Mouse (Mus musculus) granulocyte monocyte progenitor cell, adult 5-6 weeks (primary cell): ENCODE measurements around the gene Ngb. TPM values are rescaled to one million over a fixed set of nuclear protein-coding genes. Genes with fewer than 3 reads are reported as not detected.
A peak's percentile ranks its signal among the peaks of the same experiment; 100 is the strongest.

ENCODE experiments used
- ATAC-seq: replicated peaks from 2 replicates; pipeline ENCODE4 v1.8.0; 2016; ENCODE audit warnings: mild to moderate bottlenecking, moderate TSS enrichment, inconsistent platforms; ENCODE audit not compliant: poor library complexity, severe bottlenecking
- total RNA-seq, 2 experiments: library from RNA; stranded (forward) in 1 of 2; stranded (reverse) in 1 of 2; fragments of 200-712, 200-1000 nt in 1 of 2; fragments of >200 nt in 1 of 2; fragmentation: Nextera tagmentation in 1 of 2; gene quantifications; 2 replicates each; pipeline ENCODE4 v1.2.3; 2014 to 2017

The Ngb gene
- total RNA-seq (2014; fragmentation: Nextera tagmentation), result not detected in 2 replicates
- total RNA-seq (2017), result not detected in 2 replicates

DNA sequence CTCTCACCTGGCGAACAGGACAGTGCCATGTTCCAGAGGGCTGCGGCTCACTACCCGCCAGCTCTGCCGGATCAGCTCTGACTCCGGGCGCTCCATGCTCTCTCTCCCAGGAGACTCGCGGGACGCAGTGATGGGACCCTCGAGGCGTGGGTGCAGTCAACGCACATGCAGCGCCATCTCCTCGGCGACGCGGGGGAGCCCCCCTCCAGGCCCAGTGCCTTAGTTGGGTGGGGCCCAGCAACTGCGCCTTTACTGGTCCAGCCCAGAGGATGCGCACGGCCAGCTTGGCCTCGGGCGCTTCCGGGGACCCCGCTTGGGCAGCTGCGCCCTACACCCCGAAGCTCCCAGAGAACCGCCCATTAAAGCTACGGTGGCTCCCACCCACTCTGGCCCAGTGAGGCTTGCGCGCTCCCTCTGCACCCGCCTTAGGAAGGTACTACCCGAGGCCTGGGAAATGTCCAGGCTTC, at the start of gene Ngb:
Gene Ngb, minus strand, starts transcription at position 375 of the 467 bp plus-strand sequence.
- peak; percentile 21 for ATAC-seq

DNA sequence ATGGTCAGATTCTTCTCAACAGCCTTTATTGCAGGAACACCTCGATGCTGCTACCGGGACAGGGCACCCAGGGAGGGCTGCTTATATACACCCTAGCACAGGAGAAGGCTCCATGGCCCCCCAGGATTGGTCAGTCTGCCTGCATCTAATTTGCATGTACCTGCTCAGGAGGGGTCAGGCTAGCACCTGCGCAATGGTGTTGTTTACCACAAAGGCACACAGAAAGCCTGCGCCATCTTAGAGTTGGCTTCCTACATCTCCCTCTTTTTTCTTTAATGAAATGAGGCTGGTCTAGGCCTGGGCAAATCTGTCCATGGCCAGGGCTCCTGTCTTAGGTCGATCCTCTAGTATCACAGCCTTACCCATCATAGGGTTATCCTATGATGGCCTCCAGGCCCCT, 47.1 kb upstream of the Ngb start:
- no peak for ATAC-seq

DNA sequence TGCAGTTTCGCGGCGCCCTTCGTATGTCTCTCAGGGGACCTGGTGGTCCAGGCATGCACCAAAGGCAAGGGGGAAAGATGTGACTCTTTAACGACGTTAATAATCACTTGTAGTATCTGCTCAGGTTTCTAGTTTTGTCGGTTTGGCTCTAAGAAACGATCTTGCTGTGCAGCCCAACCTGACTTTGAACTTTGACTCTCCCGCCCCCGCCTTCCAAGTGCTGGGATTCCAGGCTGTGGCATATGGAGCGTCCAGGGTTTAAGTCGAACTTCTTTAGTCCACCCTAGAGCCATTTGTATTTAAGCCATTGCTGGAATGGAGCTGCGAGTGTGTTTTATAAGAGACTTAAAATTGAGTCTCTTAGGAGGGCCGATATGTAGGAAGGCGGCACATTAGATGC, 45.8 kb upstream of the Ngb start:
- ATAC-seq, result no peak

DNA sequence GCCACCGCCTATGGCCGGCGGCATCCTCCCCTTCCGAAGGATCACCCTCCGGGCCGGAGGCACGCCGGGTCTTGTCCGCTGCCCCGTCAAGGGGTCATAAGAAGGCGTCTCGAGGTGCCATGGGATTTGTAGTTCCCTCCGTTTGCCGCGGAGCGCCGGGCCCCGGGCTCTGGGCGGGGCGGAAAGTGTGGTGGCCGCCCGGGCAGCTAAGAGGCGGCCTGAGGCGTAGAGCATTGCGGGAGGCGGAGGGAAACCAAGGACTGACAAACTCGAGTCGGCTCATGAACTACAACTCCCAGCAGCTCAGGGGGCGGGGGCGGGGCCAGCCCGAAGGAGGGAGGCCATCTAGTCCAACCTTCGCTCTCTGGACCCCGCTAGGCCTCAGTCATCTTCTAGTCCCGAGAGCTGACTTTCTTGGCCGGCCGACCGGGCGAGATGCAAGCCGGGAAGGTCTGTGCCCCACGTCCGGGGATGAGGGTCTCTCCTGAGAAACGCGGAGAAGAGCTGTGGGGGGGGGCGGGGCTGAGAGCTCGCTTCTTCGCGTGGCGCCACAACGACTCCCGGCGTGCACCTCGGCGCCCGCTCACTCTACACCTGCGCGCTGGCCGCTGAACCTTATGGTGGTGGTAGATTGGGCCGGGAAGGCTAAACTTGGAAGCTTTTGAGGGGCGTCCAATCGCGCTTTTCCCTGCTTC, 45.2 kb upstream of the Ngb start, which contains the start of gene Pomt2:
Gene Pomt2, minus strand, starts transcription at position 574 of the 695 bp plus-strand sequence.
- peak; percentile 92 for ATAC-seq

DNA sequence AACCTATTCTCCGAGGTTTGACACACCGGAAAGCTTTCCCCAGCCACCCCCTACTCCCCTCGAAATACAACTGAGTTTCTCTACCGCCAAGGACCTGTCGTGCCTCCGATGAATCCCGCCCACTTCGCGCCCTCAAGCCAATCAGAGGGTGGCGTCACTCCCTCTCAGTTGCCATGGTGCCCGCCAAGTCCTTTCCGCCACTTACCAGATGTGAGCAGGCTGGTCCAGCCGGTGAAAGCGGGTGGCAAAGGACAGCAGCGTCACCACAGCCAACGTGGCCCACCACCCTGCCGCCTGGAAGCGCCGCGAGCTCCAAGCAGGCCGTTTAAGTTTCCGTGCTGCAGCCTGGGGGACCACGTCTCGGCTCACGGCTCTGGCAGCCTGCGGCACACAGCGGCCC, 44.6 kb upstream of the Ngb start, which contains the start of gene Gstz1:
Gene Gstz1, plus strand, starts transcription at position 200 of the 400 bp plus-strand sequence.
- ATAC-seq, result peak; percentile 86

DNA sequence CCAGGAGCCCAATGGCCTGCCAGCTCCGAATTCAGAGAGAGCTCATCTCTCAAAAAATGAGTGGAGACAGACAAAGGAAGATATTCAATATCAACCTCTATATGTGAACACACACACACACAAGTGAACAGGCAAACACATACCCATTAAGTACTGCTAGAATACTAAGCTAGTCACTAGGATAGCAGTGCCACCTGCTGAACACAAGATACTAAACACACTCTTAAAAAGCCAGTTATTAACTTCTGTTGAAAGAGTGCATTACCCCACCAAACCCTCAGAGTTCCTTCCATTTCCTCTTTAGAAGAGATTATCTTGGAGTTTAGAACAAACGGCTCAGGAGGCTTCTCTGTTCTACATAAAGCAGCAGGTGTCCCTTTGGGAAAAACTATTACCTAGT, 39.8 kb upstream of the Ngb start:
- 0 out of 2 replicates have a peak, but pooled peaks have one; percentile 23 for ATAC-seq

DNA sequence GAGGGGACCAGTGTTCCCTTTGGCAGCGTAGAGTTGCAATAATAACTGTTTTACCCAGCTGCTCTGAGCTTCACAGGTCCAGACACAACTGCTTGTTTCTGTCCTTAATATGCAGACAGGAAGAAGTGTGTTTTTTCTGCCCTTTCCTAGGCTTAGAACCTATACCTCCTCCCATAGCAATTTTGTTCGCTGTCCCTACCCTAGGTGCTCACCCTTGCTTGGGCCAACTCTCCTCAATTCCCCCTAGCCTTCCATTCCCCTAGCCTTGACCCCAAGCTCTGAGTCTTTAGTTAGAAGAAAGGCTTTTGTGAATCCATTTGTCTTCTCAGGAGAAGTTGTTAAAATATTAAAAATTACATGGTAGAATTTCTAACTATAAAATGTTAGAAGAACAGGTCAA, 36.4 kb upstream of the Ngb start:
- no peak for ATAC-seq

DNA sequence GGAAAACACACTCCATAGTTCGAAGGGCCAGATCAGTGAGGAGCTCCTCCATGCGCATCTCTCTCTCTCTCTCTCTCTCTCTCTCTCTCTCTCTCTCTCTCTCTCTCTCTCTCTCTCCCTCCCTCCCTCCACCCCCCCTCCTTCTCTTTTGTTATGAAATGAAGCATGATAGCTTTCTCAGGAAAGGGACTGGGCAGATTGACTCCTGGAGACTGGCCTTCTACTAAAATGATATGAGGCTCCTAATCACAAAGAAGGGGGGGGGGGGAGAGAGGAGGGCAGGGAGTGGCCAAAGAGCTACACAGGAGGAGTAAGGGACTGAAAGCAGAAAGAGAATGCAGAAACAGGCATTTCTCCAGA, 36.0 kb upstream of the Ngb start:
- no peak for ATAC-seq

DNA sequence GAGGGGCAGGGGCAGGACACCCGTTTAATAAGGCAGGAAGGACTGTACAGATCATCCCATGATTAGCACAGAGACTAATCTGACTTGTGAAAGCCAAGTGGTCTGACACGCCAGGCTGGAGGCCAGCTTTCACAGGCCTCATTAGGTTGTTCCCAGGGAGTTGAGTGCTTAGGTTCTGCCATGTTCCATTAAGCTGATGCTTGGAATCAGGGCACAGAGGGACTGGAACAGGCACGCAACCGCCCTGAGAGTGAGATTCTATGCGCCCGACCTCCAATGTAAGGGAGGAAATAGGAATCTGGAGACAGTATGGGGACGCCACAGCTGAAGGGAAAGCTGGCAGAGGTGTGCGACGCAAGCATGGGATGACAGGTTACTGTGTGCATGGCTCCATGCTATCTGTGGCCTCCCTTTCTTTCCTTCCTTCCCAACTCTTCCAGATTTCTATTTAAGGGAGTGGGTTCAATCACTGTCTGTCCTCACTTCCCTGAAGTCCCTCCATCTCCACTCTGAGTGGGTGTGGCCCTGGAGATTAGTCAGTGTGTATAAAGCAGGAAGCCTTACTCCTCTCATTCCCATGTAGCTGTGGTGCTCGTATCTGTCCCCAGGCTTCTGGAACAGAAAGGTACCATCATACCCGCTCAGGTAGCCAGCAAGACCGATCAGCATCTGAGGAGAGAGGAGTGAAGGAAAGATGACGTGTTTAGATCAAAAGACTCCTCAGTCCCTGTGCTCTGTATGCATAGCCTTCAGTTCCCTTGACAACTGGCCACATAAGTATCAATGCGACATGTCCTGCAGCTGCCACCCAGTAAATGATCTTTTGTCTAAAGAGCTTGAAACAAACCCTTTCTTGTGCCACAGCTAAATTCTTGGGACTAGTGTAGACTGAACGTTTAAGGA, 35.4 kb upstream of the Ngb start:
- ATAC-seq, result no peak

DNA sequence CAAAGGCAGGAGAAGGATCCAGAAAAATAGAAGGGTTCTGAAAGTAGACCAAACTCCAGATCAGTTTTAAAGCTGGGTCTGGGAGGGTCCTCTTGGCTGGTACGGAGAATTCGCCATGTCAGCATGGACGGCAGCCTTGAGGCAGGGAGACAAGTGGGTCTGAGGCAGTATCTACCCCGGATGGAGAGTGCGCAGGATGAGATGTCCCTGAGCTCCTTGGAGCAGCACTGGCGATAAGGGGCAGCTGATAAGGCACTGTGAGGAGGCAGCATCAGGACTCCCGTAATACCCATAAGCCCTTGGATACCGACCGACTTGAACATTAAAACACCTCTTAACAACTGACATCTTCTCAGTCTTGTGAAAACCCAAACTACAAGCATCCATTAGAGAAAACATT, 30.4 kb upstream of the Ngb start:
- no peak for ATAC-seq

DNA sequence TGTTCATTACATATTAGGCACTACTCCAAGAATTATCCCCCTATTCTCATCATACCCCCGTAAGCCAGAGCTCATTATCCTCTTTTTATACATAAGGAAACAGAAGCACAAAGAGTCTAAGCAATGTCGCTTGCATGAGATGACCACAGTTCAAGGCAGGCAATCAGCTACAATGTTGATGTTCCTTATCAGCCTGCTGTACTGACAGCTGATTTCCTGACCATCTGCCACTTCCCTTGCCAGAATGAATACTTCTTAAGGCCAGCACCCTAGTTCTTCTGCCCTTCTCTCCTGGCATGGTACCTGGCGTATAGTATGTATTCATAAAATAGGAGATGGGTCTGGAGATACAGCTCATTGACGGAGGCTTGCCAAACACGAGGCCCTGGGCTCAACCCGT, 29.9 kb upstream of the Ngb start:
- no peak for ATAC-seq

DNA sequence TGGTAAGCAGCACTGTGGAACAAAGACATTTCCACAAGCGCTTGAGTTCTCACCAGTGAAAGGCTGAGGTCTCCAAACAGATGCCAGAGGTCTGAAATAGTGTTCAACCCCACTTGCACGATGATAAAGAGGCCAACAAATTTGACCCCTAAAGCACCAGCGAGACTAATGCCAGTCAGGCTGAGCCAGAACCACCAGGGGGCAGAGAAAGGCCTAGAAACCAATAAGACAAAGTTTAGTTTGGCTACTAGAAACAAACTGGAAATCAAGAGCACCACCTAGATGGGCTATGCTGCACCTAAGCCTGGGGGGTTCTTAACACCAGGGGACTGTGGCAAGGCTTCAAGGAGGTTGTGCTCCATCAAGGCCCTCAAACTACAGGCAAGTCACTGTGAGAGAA, 29.3 kb upstream of the Ngb start:
- peak; percentile 35; the same call in 1 of the 2 replicates for ATAC-seq

DNA sequence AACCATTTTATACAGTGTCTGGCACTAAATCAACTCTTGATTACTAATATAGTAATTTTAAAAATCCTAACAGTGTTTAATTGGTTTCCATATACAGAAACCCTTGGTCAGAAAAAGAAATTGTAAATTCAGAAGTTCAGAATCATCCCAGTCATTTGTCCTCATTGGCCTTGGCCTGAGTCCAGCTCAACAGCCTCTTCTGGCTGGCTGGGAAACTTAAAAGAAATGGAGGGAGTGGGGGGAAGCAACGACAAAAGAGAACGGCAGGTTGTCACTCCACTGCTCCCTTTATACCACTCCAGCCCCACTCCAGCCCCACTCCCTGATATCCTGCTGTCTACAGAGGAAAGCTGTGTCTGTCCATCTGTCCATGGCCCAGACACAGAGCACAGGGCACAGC, 28.8 kb upstream of the Ngb start:
- no peak for ATAC-seq

DNA sequence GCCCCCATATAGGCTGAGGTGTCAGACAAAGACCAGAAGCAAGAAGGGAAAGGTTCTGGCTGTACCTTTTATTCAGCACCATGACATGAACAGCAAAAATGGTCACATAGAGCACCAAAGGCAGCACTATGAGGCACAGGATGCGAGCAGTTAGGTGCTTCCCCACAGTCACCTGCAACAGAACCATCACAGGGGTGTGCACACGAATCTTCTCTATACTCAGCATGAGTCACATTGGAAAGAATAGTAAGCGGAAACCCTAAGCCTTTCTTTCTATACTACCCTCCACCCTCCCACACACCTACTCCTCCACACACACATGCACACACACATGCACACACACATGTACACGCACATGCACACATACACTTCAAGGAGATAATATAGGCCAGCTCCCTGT, 27.9 kb upstream of the Ngb start:
- ATAC-seq, result no peak

DNA sequence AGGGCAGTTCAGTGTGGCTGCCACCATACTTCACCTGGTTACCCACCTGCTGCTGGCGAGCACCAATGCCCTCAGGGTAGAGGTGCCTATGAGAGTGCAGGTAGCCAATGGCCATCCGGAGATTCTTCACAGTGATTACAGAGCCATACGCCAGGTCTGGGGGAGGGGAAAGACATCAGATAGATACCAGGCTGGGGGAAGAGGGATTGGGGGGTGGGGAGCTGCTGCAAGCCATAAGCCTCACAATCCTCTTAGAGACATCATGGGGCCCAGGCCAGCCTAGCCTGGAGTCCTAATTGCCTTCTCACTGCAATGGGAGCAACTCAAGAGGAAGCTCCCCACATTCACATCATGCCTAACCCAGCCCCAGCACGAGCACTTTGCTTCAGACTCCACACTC, 24.9 kb upstream of the Ngb start:
- ATAC-seq, result no peak

DNA sequence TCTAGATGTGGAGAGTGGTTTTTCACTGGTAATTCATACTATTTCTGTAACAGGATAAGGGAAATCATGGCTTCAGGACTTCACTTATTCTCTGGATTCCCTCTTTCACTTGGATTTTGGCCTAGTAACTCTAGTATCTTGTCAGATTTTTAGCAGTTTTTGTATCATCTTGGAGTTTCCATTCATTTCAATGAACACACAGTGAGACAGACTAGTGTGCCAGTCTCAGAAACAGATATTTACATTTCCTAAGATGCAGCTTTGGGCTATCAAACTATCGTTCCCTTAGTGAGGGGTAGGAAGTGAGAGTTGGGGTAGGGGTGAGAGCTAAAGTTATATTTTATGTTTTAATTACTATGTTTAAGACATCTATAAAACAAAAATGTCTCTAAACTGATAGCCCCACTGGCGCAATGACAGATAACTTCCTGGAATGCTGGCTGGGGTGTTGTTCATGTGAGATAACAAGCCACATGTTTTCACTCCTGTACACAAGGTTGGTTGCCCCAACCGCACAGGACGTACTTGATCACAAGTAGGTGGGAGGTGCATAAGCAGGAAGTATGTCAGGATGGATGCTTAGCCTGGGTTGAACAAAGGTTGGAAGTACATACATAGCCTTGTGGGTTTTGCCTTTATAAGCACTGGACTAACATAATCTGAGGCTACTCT, 19.7 kb upstream of the Ngb start:
- no peak for ATAC-seq

DNA sequence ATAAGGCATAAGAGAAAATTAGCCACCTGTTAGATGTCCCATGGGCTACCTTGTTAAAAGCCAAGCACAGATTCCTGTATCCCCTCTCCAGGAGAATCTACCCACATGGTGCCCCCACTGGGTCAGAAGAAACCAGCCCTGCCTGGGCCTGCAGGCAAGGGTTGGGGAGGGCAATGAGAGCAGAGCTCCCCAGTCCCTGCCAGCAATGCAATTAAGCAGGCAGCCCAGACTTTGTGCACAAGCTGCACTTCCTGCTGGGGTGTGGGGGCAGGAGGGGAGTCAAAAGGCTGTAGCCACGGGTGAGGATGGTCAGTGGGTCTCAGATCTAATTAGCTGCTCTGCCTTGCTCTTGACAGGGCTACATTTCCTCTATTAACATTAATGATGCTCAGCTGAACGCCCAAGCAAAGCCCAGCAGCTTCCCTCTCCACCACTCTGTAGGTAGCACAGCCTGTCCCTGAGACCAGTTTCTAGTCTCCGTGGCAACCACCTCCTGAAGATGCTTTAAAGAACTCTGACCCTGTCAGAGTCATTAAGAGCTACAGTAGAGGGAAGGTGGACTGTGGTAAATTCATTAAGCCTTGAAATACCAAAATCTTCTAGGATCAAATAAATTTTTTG, 5.1 kb upstream of the Ngb start:
- no peak for ATAC-seq

DNA sequence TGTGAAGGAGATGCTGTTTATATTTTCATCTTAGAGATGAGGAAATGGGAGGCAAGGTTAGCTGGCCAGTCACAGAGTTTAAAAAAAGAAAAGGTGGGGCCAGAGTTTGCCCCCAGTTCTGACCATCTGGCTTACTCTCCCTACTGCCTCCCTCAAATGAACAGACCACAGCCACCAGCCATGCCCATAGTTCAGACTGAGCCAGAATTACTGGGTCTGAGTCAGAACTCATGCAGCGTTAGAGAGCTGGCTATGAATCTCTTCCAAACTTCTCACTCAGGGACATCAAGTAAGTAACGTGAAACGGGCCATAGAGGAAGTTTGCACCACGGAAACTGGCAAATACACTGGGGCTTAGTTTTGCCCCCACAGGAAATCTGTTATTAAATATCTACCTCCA, 2.5 kb upstream of the Ngb start:
- ATAC-seq, result no peak

DNA sequence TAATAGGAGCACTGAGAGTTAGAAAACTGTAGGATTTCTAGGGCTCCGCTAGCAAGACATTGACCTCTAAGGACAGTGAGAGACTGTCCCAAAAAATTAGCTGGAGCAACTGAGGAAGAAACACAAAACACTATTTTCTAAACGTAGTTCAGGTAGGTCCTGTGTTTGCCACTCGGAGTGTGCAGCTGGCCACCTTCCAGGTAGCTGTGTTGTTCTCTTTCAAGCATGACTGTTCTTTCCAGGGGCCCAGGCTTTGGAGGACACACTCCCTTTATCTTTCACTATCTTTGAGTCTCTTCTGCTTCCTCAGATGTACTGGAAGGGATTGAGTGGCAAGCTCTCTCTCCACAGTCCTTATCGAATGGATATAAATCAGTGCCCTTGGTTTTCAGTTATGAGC, 1.1 kb upstream of the Ngb start:
- ATAC-seq, result no peak

DNA sequence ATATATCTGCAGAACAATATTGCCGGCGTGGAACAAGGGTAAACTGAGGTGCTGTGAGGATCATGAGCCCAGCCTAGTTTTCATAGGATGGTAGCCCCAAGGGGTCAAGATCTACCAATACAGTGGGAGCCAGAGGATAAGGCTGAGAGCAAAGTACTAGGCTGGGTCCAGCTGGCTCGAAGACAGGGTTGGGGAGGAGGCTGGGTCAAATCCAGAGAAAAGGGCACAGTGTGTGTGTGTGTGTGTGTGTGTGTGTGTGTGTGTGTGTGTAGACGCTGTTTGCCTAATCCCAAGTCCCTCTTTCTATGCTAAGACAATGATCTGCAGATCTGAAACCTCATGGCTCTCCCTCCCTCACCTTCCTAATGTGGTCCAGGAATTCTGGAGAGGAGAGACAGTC, 2.0 kb downstream of the Ngb start:
- no peak for ATAC-seq
